Mouse (Mus musculus): ENCODE measurements around the gene Rapgef5. TPM values are rescaled to one million over a fixed set of nuclear protein-coding genes. Genes with fewer than 3 reads are reported as not detected.

The Rapgef5 gene
- total RNA-seq (2021), result 100 to 1,000 TPM; 149 to 155 TPM

- no peak for DNase-seq (ENCODE audit: low spot score in 2 of 2)
- intact Hi-C loops (cut with DNase I), result no loop called here
Observed at GRCm38 (mm10) chr12:117516179-117516578, at the start of gene Rapgef5. Rapgef5 (plus strand) TSS chr12:117516479.

- intact Hi-C loops (cut with DNase I), result no loop called here
- DNase-seq (ENCODE audit: low spot score in 2 of 2), result peak in 1 of 2 experiments; percentile 67
Observed at GRCm38 (mm10) chr12:117468329-117468728, 48.0 kb upstream of the Rapgef5 start.

GRCm38 (mm10) chr12:117479014-117479413, 37.3 kb upstream of the Rapgef5 start:
- intact Hi-C loops (cut with DNase I), result no loop called here
- DNase-seq (ENCODE audit: low spot score in 2 of 2), result no peak

- DNase-seq (ENCODE audit: low spot score in 2 of 2), result no peak
- intact Hi-C loops (cut with DNase I), result loop anchor here (5.0 kb wide), 1 partner anchor 53 kb away; no protein-coding TSS in a partner anchor
Observed at GRCm38 (mm10) chr12:117479680-117480079, 36.6 kb upstream of the Rapgef5 start.

GRCm38 (mm10) chr12:117480958-117481357, 35.3 kb upstream of the Rapgef5 start:
- intact Hi-C loops (cut with DNase I), result loop anchor here (5.0 kb wide), 1 partner anchor 51 kb away; no protein-coding TSS in a partner anchor
- no peak for DNase-seq (ENCODE audit: low spot score in 2 of 2)

DNA sequence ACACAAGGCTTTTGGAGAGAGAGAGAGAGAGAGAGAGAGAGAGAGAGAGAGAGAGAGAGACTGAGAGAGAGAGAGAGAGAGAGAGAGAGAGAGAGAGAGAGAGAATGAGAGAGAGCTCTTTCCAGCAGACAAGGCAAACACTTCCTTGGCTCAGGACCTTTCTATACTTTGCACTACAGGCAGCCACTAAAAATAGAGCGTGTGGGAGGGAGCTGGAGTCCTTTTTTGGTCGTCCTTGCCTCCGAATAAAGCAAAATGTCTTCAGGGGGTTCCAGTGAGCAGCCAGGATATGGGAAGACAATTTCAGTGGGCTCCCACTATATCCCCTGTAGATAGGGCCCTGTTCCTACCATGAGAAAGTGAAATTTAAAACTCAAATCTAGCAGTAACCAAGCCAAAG, 33.6 kb upstream of the Rapgef5 start:
- intact Hi-C loops (cut with DNase I), result loop anchor here (5.0 kb wide), 1 partner anchor 50 kb away; no protein-coding TSS in a partner anchor
- peak; percentile 51 to 92 for DNase-seq (ENCODE audit: low spot score in 2 of 2)

DNA sequence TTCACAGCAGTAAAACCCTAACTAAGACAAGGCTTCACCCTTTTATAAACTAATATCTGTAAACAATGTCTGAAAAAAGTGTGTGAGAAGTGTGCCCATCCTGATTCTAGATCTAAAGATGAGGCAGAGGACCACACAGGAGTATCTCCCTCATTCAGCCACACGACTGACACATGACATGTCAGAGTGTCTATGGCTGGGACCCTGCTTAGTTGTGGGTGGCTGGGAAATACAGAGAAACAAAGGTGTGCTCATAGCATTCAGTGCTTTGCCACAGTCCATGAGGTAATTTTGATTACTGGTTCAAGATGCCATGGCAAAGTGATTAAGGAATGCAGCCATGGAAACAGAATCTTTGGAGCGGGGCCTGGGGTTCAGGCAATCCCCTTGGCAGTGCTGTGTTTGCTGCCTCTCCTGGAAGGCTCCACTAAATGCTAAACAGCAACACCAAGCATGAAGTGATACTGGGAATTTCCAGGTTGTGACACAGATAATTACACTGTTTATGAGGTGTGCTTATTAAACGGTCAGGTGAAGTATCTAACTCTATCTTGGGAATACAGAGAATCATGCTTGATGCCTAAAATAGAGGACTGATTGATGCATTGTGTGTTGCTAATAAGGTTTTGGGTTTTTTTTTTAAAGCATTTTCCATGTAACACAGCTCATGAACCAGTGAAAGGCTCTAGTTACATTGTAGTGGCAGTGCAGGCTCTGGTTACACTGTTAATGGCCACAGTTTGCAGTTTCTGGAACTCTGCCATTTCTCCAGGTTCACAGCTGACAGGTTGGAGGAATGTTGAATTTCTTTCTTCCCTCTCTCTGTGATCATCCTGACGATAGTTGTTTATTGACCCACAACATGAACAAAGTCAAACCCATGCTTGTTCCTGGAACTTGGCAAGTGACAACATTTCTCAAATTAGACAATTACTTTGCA, 29.9 kb upstream of the Rapgef5 start:
- DNase-seq (ENCODE audit: low spot score in 2 of 2), result no peak
- intact Hi-C loops (cut with DNase I), result no loop called here

DNA sequence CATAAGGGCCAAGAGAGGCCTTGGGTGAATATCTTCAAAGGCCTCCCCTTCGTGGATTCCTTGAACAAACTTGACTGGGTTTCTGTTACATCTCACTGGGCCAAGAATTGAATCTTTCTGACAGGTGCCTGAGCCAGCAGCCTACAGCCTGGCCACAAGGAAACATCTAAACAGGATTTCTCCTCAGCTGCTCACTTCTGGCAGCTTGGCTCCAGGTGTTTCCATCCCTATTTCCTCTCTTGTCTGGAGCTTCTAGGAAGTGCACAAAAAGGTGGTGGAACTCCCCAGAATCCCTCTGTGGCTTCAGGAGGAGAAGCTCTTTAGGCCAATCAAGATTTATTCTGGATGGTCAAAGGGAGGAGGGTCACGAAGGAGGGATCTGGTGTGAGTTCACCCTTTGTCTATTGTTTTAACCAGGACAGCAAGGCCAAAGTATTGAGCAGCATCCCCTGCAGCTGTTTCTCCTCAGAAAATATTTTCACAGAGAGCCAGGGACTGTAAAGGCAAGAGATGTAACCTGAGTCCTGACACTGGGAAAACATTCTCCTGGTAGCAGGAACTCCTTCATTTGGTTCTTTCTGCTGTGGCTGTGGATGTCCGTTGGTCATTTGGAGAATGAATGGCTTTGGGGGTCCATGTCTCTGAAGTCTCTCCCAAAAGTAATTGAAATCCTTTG, 19.6 kb upstream of the Rapgef5 start:
- DNase-seq (ENCODE audit: low spot score in 2 of 2), result no peak
- intact Hi-C loops (cut with DNase I), result no loop called here

DNA sequence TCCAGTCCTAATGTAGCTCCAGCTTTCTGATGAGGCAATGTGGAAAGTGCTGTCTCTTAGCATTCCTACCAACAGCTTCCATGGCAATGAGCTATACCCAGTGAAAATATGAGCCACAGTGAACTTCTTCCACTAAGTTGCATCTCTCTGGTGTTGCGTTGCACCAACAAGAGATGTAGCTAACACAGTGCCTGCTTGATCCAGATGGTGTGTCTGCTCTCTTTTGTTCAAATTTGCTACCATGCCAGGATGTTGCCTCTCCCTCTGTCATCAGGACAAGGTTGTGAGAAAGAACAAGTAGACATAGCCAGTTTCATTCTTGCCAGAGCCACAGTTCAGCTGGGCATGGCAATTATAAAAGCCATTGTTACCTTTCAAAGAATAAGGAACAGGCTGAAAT, 18.9 kb upstream of the Rapgef5 start:
- intact Hi-C loops (cut with DNase I), result no loop called here

GRCm38 (mm10) chr12:117499242-117499641, 17.0 kb upstream of the Rapgef5 start:
- no peak for DNase-seq (ENCODE audit: low spot score in 2 of 2)
- intact Hi-C loops (cut with DNase I), result no loop called here

More for the DNA sequence above, 18.9 kb upstream of the Rapgef5 start:
- no peak for DNase-seq (ENCODE audit: low spot score in 2 of 2)

DNA sequence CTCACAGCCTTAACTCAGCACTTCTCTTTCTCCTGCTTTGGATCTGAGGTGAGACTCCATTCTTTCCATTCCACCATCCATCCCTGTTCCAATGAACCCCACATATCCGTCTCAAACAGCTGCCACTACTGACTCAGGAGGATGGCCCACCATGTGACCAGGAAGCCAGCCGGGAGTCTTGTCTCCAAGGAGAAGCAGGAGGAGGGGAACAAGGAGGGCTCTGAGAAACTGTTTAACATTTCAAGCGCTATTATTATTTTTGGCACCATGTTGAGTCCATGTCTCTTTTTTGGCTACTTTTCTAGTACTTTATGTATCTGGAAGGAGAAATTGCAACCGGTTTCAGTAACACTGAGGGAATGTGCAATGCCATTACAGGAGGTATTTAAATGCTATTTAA, 15.1 kb upstream of the Rapgef5 start:
- intact Hi-C loops (cut with DNase I), result loop anchor here (1.0 to 5.0 kb wide), 3 partner anchors 27 to 64 kb away; no protein-coding TSS in a partner anchor
- DNase-seq (ENCODE audit: low spot score in 2 of 2), result peak; percentile 74 to 94

GRCm38 (mm10) chr12:117502834-117503233, 13.4 kb upstream of the Rapgef5 start:
- intact Hi-C loops (cut with DNase I), result loop anchor here (5.0 kb wide), 1 partner anchor 66 kb away; no protein-coding TSS in a partner anchor
- peak in 1 of 2 experiments; percentile 60 for DNase-seq (ENCODE audit: low spot score in 2 of 2)

GRCm38 (mm10) chr12:117505163-117505562, 11.1 kb upstream of the Rapgef5 start:
- intact Hi-C loops (cut with DNase I), result no loop called here

GRCm38 (mm10) chr12:117507772-117508171, 8.5 kb upstream of the Rapgef5 start:
- no peak for DNase-seq (ENCODE audit: low spot score in 2 of 2)
- intact Hi-C loops (cut with DNase I), result no loop called here

More at GRCm38 (mm10) chr12:117505163-117505562, 11.1 kb upstream of the Rapgef5 start:
- DNase-seq (ENCODE audit: low spot score in 2 of 2), result no peak

GRCm38 (mm10) chr12:117509919-117510318, 6.4 kb upstream of the Rapgef5 start:
- intact Hi-C loops (cut with DNase I), result no loop called here
- DNase-seq (ENCODE audit: low spot score in 2 of 2), result no peak

- no peak for DNase-seq (ENCODE audit: low spot score in 2 of 2)
- intact Hi-C loops (cut with DNase I), result no loop called here
Observed at GRCm38 (mm10) chr12:117512468-117512867, 3.8 kb upstream of the Rapgef5 start.

DNA sequence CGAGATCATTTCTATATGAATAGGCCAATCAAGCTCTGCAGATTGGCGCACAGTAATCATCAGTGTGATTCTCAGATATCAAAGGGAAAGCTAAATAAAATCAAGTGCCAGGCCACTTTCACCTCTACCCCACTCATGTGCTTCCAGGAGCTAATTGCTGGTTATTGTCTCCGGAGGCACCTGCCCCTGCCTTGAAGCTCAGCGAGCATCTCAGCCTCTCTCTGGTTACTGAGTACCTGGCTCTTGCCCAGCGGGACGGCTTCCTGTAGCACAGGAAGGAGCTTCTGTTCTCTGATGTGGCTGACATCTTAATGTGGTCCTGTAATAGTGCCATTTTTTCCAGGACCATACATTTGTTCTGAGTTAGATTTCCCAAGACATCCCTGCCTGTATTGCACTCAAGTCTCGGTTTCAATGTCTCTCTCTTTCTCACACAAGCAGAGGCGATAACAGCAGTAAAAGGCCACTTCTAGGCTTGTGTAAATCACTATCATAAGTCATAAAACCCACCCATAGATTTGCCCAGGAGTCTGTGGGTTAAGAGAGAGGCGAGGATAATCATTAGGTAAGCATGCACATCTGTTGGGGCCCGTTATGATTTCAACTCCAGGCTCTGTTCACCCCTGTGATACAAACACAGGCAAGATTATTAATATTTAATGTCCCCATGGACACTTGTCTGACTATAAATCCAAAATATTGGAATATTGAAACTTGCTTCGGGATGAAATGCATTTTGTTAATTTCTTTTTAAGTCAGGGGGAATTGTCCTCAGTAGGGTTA, 2.9 kb upstream of the Rapgef5 start:
- DNase-seq (ENCODE audit: low spot score in 2 of 2), result no peak
- intact Hi-C loops (cut with DNase I), result no loop called here

DNA sequence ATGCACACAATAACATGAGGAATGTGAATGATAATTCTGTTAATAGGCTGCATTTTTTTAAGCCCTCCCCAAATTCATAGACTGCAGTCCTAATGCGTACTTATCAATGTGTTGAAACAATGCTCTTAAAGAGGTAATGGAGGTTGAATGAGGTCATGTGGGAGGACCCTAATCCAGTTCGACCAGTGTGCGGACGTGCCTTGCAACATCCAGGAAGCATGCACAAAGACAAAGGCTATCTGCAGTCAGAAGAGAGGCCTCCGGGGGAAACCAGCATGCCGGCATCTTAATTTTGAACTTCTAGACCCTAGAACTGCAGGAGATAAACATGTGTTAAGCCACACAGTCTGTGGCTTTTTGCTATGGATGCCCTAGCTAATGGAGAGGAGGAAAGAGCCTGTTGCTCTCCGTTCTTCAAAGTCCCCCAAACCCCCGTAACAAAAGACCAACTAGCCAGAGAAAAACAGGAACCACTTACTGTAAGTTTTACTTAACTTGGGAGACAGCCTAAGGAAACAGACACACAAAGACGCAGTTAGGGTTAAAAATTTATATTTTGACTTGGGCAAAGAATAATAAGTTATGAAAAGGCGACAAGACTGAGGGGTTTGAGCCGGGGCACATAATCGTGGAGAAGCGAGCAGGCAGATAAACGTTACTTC, 1.1 kb downstream of the Rapgef5 start:
- intact Hi-C loops (cut with DNase I), result no loop called here
- DNase-seq (ENCODE audit: low spot score in 2 of 2), result no peak
